Mouse (Mus musculus) bone marrow macrophage, adult 2 months (primary cell): ENCODE results near the gene Tmem80.

Experiments used
- CTCF ChIP-seq: IDR thresholded peaks from 2 replicates; pipeline ENCODE4 v1.5.1; 2012; ENCODE audit warnings: low read depth, mild to moderate bottlenecking, low read length, moderate library complexity
- POLR2A ChIP-seq: IDR thresholded peaks from 2 replicates; pipeline ENCODE4 v1.6.1; 2012; ENCODE audit warnings: mild to moderate bottlenecking, low read depth, low read length, borderline replicate concordance

DNA sequence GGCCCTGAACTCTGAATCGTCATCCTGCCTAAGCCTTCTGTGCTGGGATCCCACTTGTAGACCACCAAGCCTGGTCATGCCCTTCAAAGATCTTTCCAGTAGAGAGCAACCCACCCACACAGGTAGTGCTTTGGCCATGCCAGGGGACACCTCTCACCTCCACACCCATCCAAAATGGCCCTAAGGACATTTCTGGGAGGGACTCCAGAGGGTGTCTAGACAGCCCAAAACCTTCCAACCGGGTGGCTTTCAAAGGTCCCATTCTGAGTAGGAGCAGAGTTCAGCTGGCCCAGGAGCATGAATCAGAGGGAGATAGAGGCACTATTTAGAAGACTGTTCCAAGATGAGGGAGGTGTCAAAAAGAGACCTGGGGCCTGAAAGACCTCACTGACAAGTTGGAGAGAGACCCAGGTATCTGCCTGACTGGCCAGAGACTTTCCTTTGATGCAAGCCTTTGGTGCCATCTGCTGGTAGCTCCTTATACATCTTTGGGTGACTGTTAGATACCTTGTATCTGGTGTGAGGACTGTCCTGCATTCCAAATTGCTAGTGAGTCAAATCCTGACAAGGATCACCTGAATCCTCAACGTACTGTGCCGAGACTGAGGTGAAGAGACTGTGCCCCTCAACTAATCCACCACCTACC, 35.7 kb downstream of the Tmem80 start:
- TF ChIP-seq POLR2A: no peak
- TF ChIP-seq CTCF: peak; percentile 56
